Mouse (Mus musculus) limb, embryonic 11.5 days (tissue): ENCODE measurements around the gene Tigd4. TPM values are rescaled to one million over a fixed set of nuclear protein-coding genes. Genes with fewer than 3 reads are reported as not detected.
"Not testable (repeated sequence)": the region's sequence is repeated elsewhere in the genome, so short reads cannot be mapped to it uniquely, and the experiment has no call there.

Experiments
- ATAC-seq: fragments of 200-750 bp; cut with Nextera tagmentation; 2 replicates; pipeline ENCODE4 v1.8.0; 2017; ENCODE audit warnings: low read depth; ENCODE audit not compliant: insufficient number of reproducible peaks, low FRiP score, low TSS enrichment
- DNase-seq: peaks from one replicate; pipeline ENCODE4 v3.0.0-alpha.2; 2015; ENCODE audit warnings: low spot score
- H3K27ac ChIP-seq: fragments of 300-500 bp; sonication (generic); replicated peaks from 2 replicates; pipeline ENCODE4 v1.5.1; 2014; ENCODE audit warnings: low read depth, mild to moderate bottlenecking, low read length
- H3K27me3 ChIP-seq: fragments of 300-500 bp; sonication (generic); 2 replicates; pipeline ENCODE4 v1.6.1; 2014; ENCODE audit warnings: mild to moderate bottlenecking, low read length, mixed read lengths; ENCODE audit not compliant: control insufficient read depth, insufficient read depth
- H3K36me3 ChIP-seq: fragments of 300-500 bp; sonication (generic); 2 replicates; pipeline ENCODE4 v1.6.1; 2014; ENCODE audit warnings: mild to moderate bottlenecking, low read length, moderate library complexity, mixed read lengths; ENCODE audit not compliant: control insufficient read depth, insufficient read depth
- H3K4me1 ChIP-seq: fragments of 300-500 bp; sonication (generic); 2 replicates; pipeline ENCODE4 v1.6.1; 2014; ENCODE audit warnings: low read length, mixed read lengths; ENCODE audit not compliant: control insufficient read depth, insufficient read depth
- H3K4me2 ChIP-seq: fragments of 300-500 bp; sonication (generic); 2 replicates; pipeline ENCODE4 v1.6.1; 2014; ENCODE audit warnings: low read depth, mild to moderate bottlenecking, moderate library complexity; ENCODE audit not compliant: severe bottlenecking
- H3K4me3 ChIP-seq: fragments of 300-500 bp; sonication (generic); 2 replicates; pipeline ENCODE4 v1.5.1; 2014; ENCODE audit warnings: low read depth, low read length
- H3K9ac ChIP-seq: fragments of 300-500 bp; sonication (generic); 2 replicates; pipeline ENCODE4 v1.6.1; 2014; ENCODE audit warnings: mild to moderate bottlenecking, low read length
- H3K9me3 ChIP-seq: fragments of 300-500 bp; sonication (generic); 2 replicates; pipeline ENCODE4 v1.6.1; 2016; ENCODE audit warnings: low read length; ENCODE audit not compliant: control insufficient read depth
- WGBS: fragments of 180-500 bp; shearing (Covaris S2); extraction: QIAGEN DNeasy Blood & Tissue Kit; methylation state at CpG from one replicate; pipeline ENCODE4 v1.1.7; 2014; 5-methylcytosine and 5-hydroxymethylcytosine counted together
- polyA plus RNA-seq: library from polyadenylated mRNA; unstranded; fragments of >200 nt; fragmentation: Nextera tagmentation; extraction: Ambion mirVana; gene quantifications from 2 replicates; pipeline ENCODE4 v1.2.1, GENCODE M21; 2014

Gene Tigd4
- not detected in 2 replicates for polyA plus RNA-seq

DNA sequence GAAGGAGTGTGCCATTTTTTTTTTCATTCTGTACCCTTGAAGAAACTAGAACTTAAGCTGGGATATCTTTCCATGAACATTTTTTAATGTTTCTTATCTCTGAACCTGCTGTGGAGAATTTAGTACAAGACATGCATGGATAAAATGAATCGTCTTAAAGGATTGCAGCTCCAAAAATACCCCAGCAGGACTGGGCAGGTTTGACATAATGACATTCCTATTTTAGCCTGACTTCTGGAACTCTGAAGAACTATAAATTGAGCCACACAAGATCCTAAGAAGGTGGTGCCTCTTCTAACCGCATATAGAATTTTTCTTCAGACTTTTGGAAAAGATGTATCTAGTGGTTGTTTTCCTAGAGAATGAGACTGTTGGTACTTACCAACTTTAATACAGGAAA is at the start of gene Tigd4:
TSS of gene Tigd4 (plus strand) at position 301 of the 400 bp plus-strand sequence.
- Histone ChIP-seq H3K9me3 (no peaks in the 10 kb centered on the region), H3K27ac (no peak within 1 kb of the TSS), H3K36me3 (no peaks in the 10 kb centered on the region), H3K9ac (no peak within 1 kb of the TSS), H3K4me2 (no peak within 1 kb of the TSS), H3K4me3 (no peak within 1 kb of the TSS), H3K4me1 (no peaks in the 10 kb centered on the region), H3K27me3 (no peaks in the 10 kb centered on the region; the same call in 1 of the 2 replicates)
- no peak for DNase-seq
- no peak for ATAC-seq
- 92% methylated on average over 2 of the region's 2 CpGs for WGBS

DNA sequence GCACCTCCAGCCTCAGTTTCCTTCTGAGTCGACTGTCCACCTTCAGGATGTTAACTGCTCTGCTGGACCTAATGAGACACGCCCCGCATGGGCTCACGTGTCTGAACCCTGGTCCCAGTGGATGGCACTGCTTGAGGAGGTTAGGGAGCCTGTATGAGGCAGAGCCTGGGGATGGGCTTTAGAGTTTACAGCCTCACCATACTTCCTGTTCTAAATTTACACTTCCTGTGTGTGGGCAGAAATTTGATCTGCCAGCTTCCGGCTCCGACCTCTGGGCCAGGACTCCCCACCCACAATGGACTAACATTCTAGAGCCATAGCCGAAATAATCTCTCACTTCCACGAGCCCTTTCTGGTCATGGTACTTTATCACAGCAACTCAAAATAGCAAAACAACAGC is 46.2 kb upstream of the Tigd4 start:
- Histone ChIP-seq H3K27ac (no peak overlapping the region), H3K4me2 (no peak overlapping the region), H3K9ac (no peak overlapping the region), H3K4me3 (no peak overlapping the region), H3K36me3 (no peaks in the 10 kb centered on the region), H3K9me3 (no peaks in the 10 kb centered on the region), H3K4me1 (no peaks in the 10 kb centered on the region), H3K27me3 (no peaks in the 10 kb centered on the region)
- DNase-seq (no peak), ATAC-seq (no peak)
- WGBS = 62% methylated on average over 8 of the region's 8 CpGs

DNA sequence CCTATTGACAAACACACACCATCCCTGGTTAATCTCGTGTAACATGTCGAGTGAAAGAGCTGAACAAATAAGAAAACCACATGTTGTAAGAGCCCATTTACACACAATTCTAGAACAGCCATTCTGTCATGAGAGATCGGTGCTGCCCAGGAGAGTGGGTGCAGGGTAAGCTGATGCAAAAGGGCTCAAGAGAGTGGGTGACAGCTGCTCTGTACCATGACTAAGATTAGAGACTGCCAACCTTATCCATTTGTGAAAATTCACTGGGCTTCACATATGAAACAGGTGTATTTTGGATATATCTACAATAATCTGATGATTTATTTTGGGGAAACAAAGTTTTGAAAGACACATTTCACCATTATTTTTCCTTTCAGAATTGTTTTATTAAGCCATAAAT is 37.6 kb upstream of the Tigd4 start:
- Histone ChIP-seq H3K27me3 (no peaks in the 10 kb centered on the region), H3K36me3 (no peaks in the 10 kb centered on the region), H3K9ac (no peak overlapping the region), H3K4me2 (no peak overlapping the region), H3K27ac (no peak overlapping the region), H3K4me3 (no peak overlapping the region), H3K4me1 (no peaks in the 10 kb centered on the region), H3K9me3 (no peaks in the 10 kb centered on the region)
- DNase-seq = no peak
- no peak for ATAC-seq
- WGBS = 87% methylated on average over 3 of the region's 3 CpGs

DNA sequence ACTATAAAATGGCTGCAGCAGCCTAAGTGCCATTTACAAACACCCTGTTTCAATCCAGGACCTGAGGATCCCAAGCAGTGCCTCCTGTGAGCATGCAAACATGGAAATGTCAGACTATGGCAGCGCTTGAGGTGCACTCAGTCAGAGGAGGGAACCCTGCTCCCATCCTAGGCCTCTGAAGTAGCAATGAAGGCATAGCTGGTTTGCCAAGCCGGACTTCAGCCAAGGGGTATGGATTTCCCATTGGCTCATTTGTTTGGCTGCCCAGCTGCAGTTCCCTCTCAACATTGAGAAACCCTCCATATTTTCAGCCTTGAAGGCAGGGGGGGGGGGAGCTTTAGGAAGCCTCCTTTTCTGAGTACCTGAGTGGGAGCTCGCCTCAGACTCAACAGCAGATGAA is 35.1 kb upstream of the Tigd4 start:
- Histone ChIP-seq H3K4me2 (no peak overlapping the region), H3K4me3 (no peak overlapping the region), H3K9ac (no peak overlapping the region), H3K4me1 (no peaks in the 10 kb centered on the region), H3K27me3 (no peaks in the 10 kb centered on the region), H3K36me3 (no peaks in the 10 kb centered on the region), H3K27ac (no peak overlapping the region), H3K9me3 (no peaks in the 10 kb centered on the region)
- DNase-seq = no peak
- ATAC-seq = no peak
- 94% methylated on average over 3 of the region's 3 CpGs for WGBS

DNA sequence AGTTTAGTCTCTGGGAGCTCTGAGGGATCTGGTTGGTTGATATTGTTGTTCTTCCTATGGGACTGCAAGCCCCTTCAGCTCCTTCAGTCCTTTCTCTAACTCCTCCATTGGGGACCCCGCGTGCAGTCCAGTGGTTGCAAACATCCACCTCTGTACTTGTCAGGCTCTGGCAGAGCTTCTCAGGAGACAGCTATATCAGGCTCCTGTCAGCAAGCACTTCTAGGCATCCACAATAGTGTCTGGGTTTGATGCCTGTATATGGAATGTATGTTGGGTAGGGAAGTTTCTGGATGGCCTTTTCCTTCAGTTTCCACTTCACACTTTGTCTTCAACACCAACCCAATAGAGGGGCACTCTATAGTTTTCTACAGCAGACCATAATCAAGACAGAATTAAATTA is 30.5 kb upstream of the Tigd4 start:
- not testable (repeated sequence) for H3K27ac ChIP-seq, H3K9me3 ChIP-seq, ATAC-seq, DNase-seq, H3K4me1 ChIP-seq, H3K4me3 ChIP-seq, H3K4me2 ChIP-seq, H3K36me3 ChIP-seq, H3K27me3 ChIP-seq, H3K9ac ChIP-seq
- 92% methylated on average over 2 of the region's 2 CpGs for WGBS

DNA sequence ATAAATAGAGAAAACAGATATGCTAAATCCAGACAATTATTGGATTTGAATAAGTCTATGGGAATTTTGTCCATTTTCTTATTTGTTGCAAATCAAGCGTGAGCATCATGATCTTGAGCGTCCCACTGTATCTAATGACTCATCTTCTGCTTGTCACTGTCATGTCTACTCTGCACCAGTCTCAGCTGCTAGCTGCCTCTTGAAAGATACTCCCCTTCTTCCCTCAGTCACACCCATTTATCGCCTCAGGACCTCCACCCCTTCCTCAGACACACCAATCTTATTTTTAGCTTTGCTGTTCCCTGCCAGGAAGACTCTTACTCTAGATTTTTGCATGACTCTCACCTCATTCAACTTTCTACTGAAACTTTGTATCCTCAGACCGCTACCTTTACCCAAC is 30.0 kb upstream of the Tigd4 start:
- no peaks in the 10 kb centered on the region for H3K36me3 ChIP-seq
- no peaks in the 10 kb centered on the region for H3K4me1 ChIP-seq
- no peaks in the 10 kb centered on the region for H3K27me3 ChIP-seq
- no peaks in the 10 kb centered on the region for H3K9me3 ChIP-seq
- ATAC-seq = no peak
- WGBS = 96% methylated on average over 4 of the region's 4 CpGs
- H3K4me2 ChIP-seq = no peak overlapping the region
- DNase-seq = no peak
- no peak overlapping the region for H3K27ac ChIP-seq
- H3K4me3 ChIP-seq = no peak overlapping the region
- H3K9ac ChIP-seq = no peak overlapping the region

DNA sequence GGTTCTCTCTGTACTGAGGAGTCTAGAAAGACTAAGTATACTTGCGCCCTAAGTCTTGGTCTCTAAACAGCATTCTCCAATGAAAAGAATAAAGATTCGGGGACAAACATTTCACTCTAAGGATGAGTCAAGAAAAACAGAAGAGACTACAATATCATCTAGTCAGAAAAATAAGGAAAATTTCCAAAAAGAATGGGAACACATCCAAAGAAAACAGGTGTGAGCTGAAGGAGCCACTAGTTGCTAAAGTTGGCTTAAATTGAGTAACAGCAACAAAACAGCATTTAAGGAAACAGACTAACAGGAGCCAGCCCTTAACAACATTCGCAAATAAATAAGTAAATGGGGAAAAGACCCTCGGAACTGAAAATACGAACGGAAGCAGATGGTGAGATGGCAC is 24.8 kb upstream of the Tigd4 start:
- DNase-seq = no peak
- no peak overlapping the region for H3K4me3 ChIP-seq
- no peak for ATAC-seq
- H3K36me3 ChIP-seq = no peaks in the 10 kb centered on the region
- H3K27ac ChIP-seq = no peak overlapping the region
- H3K4me1 ChIP-seq = no peaks in the 10 kb centered on the region
- H3K9ac ChIP-seq = no peak overlapping the region
- WGBS = 93% methylated on average over 6 of the region's 6 CpGs
- no peaks in the 10 kb centered on the region for H3K27me3 ChIP-seq
- no peak overlapping the region for H3K4me2 ChIP-seq
- H3K9me3 ChIP-seq = no peaks in the 10 kb centered on the region

DNA sequence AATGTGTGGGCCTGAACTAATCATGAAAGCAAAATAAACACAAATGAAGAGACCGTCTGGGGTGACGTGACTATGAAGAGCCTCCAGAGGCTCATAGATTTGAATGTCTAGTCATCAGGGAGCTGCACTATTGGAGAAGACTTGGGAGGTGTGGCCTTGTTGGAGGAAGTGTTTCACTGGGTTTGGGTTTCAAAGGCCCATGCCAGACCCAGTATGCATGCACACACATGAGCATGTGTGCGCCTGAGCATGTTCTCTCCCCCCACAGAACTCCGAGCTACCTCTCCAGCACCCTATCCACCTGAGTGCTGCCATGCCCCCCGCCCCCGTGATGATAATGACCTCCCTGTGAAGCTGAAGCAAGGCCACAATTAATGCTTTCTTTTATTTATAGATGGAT is 23.8 kb upstream of the Tigd4 start:
- DNase-seq (no peak), ATAC-seq (no peak)
- H3K4me1 ChIP-seq = no peaks in the 10 kb centered on the region
- H3K4me2 ChIP-seq = no peak overlapping the region
- H3K4me3 ChIP-seq = no peak overlapping the region
- no peaks in the 10 kb centered on the region for H3K36me3 ChIP-seq
- no peak overlapping the region for H3K9ac ChIP-seq
- H3K27ac ChIP-seq = no peak overlapping the region
- 86% methylated on average over 6 of the region's 6 CpGs for WGBS
- no peaks in the 10 kb centered on the region for H3K27me3 ChIP-seq
- no peaks in the 10 kb centered on the region for H3K9me3 ChIP-seq

DNA sequence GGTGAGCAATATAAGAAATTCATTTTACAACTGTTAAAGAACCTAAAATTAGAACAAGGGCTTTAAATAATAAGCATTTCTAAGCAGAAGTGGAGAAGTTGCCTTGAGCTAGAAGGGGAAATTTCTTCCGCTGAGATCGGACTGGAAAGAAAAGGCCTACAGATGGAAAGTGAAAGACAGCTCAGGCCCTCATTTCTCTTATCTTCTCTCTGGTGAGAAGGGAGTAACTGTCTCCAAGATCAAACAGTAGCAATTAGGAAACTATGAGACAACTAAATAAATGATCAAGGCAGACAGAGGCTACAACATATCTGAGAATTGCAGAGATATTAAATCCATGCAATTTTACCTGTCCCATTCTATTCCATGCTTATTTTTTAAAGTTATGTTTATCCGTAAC is 22.9 kb upstream of the Tigd4 start:
- 88% methylated on average over 3 of the region's 3 CpGs for WGBS
- Histone ChIP-seq H3K9ac (no peak overlapping the region), H3K4me3 (no peak overlapping the region), H3K9me3 (no peaks in the 10 kb centered on the region), H3K4me1 (no peaks in the 10 kb centered on the region), H3K27ac (no peak overlapping the region), H3K27me3 (no peaks in the 10 kb centered on the region), H3K4me2 (no peak overlapping the region), H3K36me3 (no peaks in the 10 kb centered on the region)
- DNase-seq = no peak
- ATAC-seq = no peak
